Mouse (Mus musculus): ENCODE results near the gene Cbx4. TPM values are rescaled to one million over a fixed set of nuclear protein-coding genes. Genes with fewer than 3 reads are reported as not detected.
A peak's percentile ranks its signal among the peaks of the same experiment; 100 is the strongest.

Gene Cbx4
- polyA plus RNA-seq, 2 experiments, result 11.4 to 24.3 TPM

DNA sequence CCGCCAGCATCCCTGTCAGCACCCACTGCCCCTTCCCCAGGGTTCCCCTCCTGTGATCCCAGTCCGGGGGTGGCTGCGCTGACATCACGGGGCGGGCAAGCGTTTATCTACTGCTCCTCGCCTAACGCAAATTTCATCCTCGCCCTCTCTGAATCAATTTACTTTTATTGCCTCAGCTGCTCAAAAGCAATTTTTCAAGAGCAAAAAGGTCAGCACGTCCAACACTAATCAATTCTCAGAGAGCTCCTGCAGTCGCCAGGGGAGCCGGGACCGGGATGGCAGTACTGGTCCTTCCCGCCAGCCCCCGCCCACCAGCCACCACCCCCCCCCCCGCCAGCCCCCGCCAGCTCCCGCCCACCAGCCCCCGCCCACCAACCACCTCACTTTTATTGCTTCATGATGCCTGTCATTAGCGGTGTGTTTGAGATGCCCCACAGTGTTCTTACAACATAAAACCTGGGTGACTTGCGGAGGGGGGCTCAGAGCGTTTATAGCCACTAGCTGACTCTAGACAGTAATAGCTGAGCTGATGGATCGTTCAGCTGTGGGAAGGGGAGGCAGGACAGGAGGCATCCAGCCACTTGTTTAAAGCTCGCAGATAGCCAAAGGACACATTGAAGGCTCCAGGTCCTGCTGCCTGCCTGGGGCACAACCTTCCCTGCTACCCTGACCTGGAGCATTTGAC, 44.2 kb upstream of the Cbx4 start:
- 4% methylated on average over 23 of the region's 24 CpGs for WGBS
- Histone ChIP-seq H3K9ac (ENCODE audit: low read depth, low read length, severe bottlenecking) (peak overlapping the region; percentile 28; the same call in 1 of the 2 replicates), H3K36me3 (ENCODE audit: control insufficient read depth, insufficient read depth, low read length) (no peaks in the 10 kb centered on the region), H3K4me3 (replicated peaks; ENCODE audit: low read length) (peak overlapping the region; percentile 20; the same call in 1 of the 2 replicates), H3K9me3 (ENCODE audit: control insufficient read depth, low read length) (no peaks in the 10 kb centered on the region), H3K27ac (replicated peaks; ENCODE audit: low read depth, low read length) (no peak overlapping the region), H3K4me1 (ENCODE audit: control insufficient read depth, insufficient read depth, low read length) (peaks cover 43% of the 10 kb centered on the region), H3K27me3 (ENCODE audit: control insufficient read depth, insufficient read depth, low read length) (no peaks in the 10 kb centered on the region), H3K4me2 (replicated peaks; ENCODE audit: low read depth, low read length, severe bottlenecking) (peak overlapping the region; percentile 44)
- no peak for TF ChIP-seq POLR2A (IDR thresholded peaks at IDR 0.05; ENCODE audit: borderline replicate concordance, extremely low read depth, insufficient read depth, insufficient read length)
- no peak for ATAC-seq (ENCODE audit: low FRiP score, low read depth)
- peak; percentile 29 for DNase-seq (ENCODE audit: low spot score)

GRCm38 (mm10) chr11:119129281-119130058, 43.4 kb upstream of the Cbx4 start:
- Histone ChIP-seq H3K27me3 (ENCODE audit: control insufficient read depth, insufficient read depth, low read length) (no peaks in the 10 kb centered on the region), H3K9me3 (ENCODE audit: control insufficient read depth, low read length) (no peaks in the 10 kb centered on the region), H3K4me3 (replicated peaks; ENCODE audit: low read length) (0 out of 2 replicates have a peak overlapping the region, but pooled peaks have one; percentile 20), H3K4me1 (ENCODE audit: control insufficient read depth, insufficient read depth, low read length) (peaks cover 39% of the 10 kb centered on the region), H3K9ac (ENCODE audit: low read depth, low read length, severe bottlenecking) (no peak overlapping the region), H3K4me2 (replicated peaks; ENCODE audit: low read depth, low read length, severe bottlenecking) (peak overlapping the region; percentile 44), H3K27ac (replicated peaks; ENCODE audit: low read depth, low read length) (no peak overlapping the region), H3K36me3 (ENCODE audit: control insufficient read depth, insufficient read depth, low read length) (no peaks in the 10 kb centered on the region)
- ATAC-seq (ENCODE audit: low FRiP score, low read depth), result no peak
- TF ChIP-seq POLR2A (IDR thresholded peaks at IDR 0.05; ENCODE audit: borderline replicate concordance, extremely low read depth, insufficient read depth, insufficient read length), result no peak
- 29% methylated on average over 18 of the region's 18 CpGs for WGBS
- no peak for DNase-seq (ENCODE audit: low spot score)

GRCm38 (mm10) chr11:119128668-119129280, 42.8 kb upstream of the Cbx4 start:
- H3K27ac ChIP-seq (replicated peaks; ENCODE audit: low read depth, low read length), result no peak overlapping the region
- no peaks in the 10 kb centered on the region for H3K27me3 ChIP-seq (ENCODE audit: control insufficient read depth, insufficient read depth, low read length)
- H3K9me3 ChIP-seq (ENCODE audit: control insufficient read depth, low read length), result no peaks in the 10 kb centered on the region
- no peak overlapping the region for H3K4me3 ChIP-seq (replicated peaks; ENCODE audit: low read length)
- H3K36me3 ChIP-seq (ENCODE audit: control insufficient read depth, insufficient read depth, low read length), result no peaks in the 10 kb centered on the region
- peaks cover 36% of the 10 kb centered on the region for H3K4me1 ChIP-seq (ENCODE audit: control insufficient read depth, insufficient read depth, low read length)
- DNase-seq (ENCODE audit: low spot score) (no peak), ATAC-seq (ENCODE audit: low FRiP score, low read depth) (no peak)
- no peak overlapping the region for H3K9ac ChIP-seq (ENCODE audit: low read depth, low read length, severe bottlenecking)
- 50% methylated on average over 11 of the region's 11 CpGs for WGBS
- TF ChIP-seq POLR2A (IDR thresholded peaks at IDR 0.05; ENCODE audit: borderline replicate concordance, extremely low read depth, insufficient read depth, insufficient read length), result no peak
- no peak overlapping the region for H3K4me2 ChIP-seq (replicated peaks; ENCODE audit: low read depth, low read length, severe bottlenecking)

GRCm38 (mm10) chr11:119127686-119128473, 41.9 kb upstream of the Cbx4 start:
- Histone ChIP-seq H3K9me3 (ENCODE audit: control insufficient read depth, low read length) (no peaks in the 10 kb centered on the region), H3K27me3 (ENCODE audit: control insufficient read depth, insufficient read depth, low read length) (no peaks in the 10 kb centered on the region), H3K27ac (replicated peaks; ENCODE audit: low read depth, low read length) (no peak overlapping the region), H3K4me2 (replicated peaks; ENCODE audit: low read depth, low read length, severe bottlenecking) (no peak overlapping the region), H3K4me3 (replicated peaks; ENCODE audit: low read length) (no peak overlapping the region), H3K9ac (ENCODE audit: low read depth, low read length, severe bottlenecking) (no peak overlapping the region), H3K4me1 (ENCODE audit: control insufficient read depth, insufficient read depth, low read length) (peaks cover 34% of the 10 kb centered on the region), H3K36me3 (ENCODE audit: control insufficient read depth, insufficient read depth, low read length) (no peaks in the 10 kb centered on the region)
- ATAC-seq (ENCODE audit: low FRiP score, low read depth) (no peak), DNase-seq (ENCODE audit: low spot score) (peak; percentile 37)
- WGBS, result 62% methylated on average over 9 of the region's 9 CpGs
- TF ChIP-seq POLR2A (IDR thresholded peaks at IDR 0.05; ENCODE audit: borderline replicate concordance, extremely low read depth, insufficient read depth, insufficient read length), result no peak

- H3K4me2 ChIP-seq (replicated peaks; ENCODE audit: low read depth, low read length, severe bottlenecking), result no peak overlapping the region; the same call in 1 of the 2 replicates
- ATAC-seq (ENCODE audit: low FRiP score, low read depth), result no peak
- no peak overlapping the region for H3K27ac ChIP-seq (replicated peaks; ENCODE audit: low read depth, low read length)
- no peaks in the 10 kb centered on the region for H3K36me3 ChIP-seq (ENCODE audit: control insufficient read depth, insufficient read depth, low read length)
- H3K4me3 ChIP-seq (replicated peaks; ENCODE audit: low read length), result no peak overlapping the region
- no peak for TF ChIP-seq POLR2A (IDR thresholded peaks at IDR 0.05; ENCODE audit: borderline replicate concordance, extremely low read depth, insufficient read depth, insufficient read length)
- no peak for DNase-seq (ENCODE audit: low spot score)
- H3K27me3 ChIP-seq (ENCODE audit: control insufficient read depth, insufficient read depth, low read length), result no peaks in the 10 kb centered on the region
- 41% methylated on average over 11 of the region's 12 CpGs for WGBS
- H3K9me3 ChIP-seq (ENCODE audit: control insufficient read depth, low read length), result no peaks in the 10 kb centered on the region
- peaks cover 34% of the 10 kb centered on the region for H3K4me1 ChIP-seq (ENCODE audit: control insufficient read depth, insufficient read depth, low read length)
- no peak overlapping the region for H3K9ac ChIP-seq (ENCODE audit: low read depth, low read length, severe bottlenecking)
These were observed 41.1 kb upstream of the Cbx4 start for GRCm38 (mm10) chr11:119127147-119127546.
